Mouse (Mus musculus): ENCODE measurements around the gene Pkp1. TPM values are rescaled to one million over a fixed set of nuclear protein-coding genes. Genes with fewer than 3 reads are reported as not detected.

Pkp1 gene
- 0.08 and 0.22 TPM in 2 replicates for polyA plus RNA-seq (2014; fragmentation: Nextera tagmentation; extraction: Ambion mirVana)

DNA sequence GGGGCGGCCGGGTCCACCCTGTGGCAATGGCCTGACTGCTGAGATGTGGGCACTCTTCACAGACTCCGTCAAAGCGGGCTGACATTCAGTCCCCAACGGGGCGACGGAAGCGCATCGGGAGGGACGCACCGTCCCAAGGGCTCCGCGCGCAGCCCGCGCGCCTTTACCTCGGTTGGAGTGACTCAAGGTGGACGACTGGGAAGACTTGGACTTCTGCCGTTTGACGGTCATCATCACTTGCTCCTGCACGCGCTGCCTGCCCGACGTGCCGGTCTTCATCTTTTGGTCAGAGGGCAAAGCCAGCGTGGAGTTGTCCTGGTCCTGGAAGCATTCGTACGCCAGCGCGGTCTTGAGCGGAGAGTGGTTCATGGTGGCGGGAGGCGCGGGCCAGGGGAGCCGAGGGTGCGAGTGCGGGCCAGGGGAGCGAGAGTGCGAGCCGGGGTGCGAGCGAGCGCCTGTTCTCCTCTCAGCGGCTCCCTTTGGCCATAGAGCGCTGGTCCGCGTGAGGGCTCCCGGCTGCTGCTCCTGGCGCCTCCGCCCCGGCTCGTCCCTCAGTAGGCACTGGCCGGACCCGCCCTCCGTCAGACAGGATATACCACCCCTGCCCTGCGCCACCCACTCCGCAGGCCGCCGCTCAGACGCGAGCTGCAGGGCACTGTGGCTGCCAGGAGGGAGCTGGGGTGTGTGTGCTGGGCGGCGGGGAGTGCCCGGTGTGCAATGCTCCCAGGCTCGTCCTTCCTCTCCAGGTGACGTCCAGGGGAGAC lies at the start of gene Pkp1:
Gene Pkp1, minus strand, starts transcription at position 564 of the 764 bp plus-strand sequence.
- under 1% methylated on average over 66 of the region's 67 CpGs for WGBS
- Histone ChIP-seq H3K9ac (ENCODE audit: low read depth, low read length) (no peak within 1 kb of the TSS), H3K4me3 (ENCODE audit: low read depth, low read length) (peak within 1 kb of the TSS; percentile 17), H3K9me3 (ENCODE audit: control insufficient read depth, low read length) (no peaks in the 10 kb centered on the region), H3K27me3 (ENCODE audit: control insufficient read depth, insufficient read depth, low read length) (peaks cover 50% of the 10 kb centered on the region), H3K4me2 (replicated peaks; ENCODE audit: low read depth, low read length) (peak within 1 kb of the TSS; percentile 31), H3K27ac (ENCODE audit: low read depth, low read length) (no peak within 1 kb of the TSS), H3K36me3 (ENCODE audit: control insufficient read depth, insufficient read depth, low read length) (no peaks in the 10 kb centered on the region), H3K4me1 (replicated peaks; ENCODE audit: control insufficient read depth, insufficient read depth, low read length) (no peaks in the 10 kb centered on the region)
- DNase-seq (ENCODE audit: low spot score) (peak; percentile 41), ATAC-seq (ENCODE audit: low FRiP score) (no peak)

DNA sequence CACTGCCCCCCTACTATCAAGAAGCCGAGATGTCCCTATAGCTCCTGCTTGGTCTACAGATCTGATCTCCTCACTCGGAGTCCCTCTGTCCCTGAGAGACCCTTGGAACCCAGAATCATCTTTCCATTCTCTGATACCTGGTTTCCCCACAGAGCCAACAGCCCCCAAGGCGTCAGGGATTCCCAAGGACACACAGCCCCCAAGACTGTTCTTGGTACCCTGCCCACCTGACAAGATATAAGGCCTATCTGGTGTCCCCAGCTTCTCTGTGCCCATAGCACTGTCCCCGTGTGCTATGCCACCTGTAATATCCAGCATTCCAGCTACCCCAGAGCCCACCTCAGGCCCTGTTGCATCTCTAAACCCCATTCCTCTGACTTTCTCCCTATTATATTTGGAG lies 48.7 kb upstream of the Pkp1 start:
- no peak overlapping the region for H3K4me2 ChIP-seq (replicated peaks; ENCODE audit: low read depth, low read length)
- WGBS: 81% methylated on average over 4 of the region's 4 CpGs
- ATAC-seq (ENCODE audit: low FRiP score): no peak

DNA sequence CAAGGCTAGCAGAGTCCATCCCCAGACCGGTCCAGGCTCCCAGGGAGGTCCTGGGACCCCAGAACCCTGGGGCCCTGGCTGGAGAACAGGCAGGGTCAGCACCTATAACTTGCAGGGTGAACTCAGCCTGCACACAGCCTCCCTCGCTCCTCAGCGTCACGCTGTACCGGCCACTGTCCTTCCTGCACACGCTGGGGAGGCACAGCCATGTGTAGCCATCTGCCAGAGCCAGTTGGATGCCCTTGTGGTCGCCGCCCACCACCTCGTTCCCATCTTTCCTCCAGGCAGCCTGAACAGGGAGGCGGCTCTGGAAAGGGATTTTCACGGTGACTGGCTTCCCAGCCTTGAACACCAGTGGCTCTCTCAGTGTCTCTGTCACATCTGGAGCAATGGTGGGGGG lies 45.6 kb upstream of the Pkp1 start:
- H3K27ac ChIP-seq (ENCODE audit: low read depth, low read length): no peak overlapping the region
- ATAC-seq (ENCODE audit: low FRiP score) (no peak), DNase-seq (ENCODE audit: low spot score) (no peak)
- no peak overlapping the region for H3K4me2 ChIP-seq (replicated peaks; ENCODE audit: low read depth, low read length)
- no peaks in the 10 kb centered on the region for H3K27me3 ChIP-seq (ENCODE audit: control insufficient read depth, insufficient read depth, low read length)
- WGBS: 76% methylated on average over 11 of the region's 11 CpGs
- no peaks in the 10 kb centered on the region for H3K36me3 ChIP-seq (ENCODE audit: control insufficient read depth, insufficient read depth, low read length)
- H3K9me3 ChIP-seq (ENCODE audit: control insufficient read depth, low read length): no peaks in the 10 kb centered on the region
- H3K4me3 ChIP-seq (ENCODE audit: low read depth, low read length): no peak overlapping the region
- H3K9ac ChIP-seq (ENCODE audit: low read depth, low read length): no peak overlapping the region
- H3K4me1 ChIP-seq (replicated peaks; ENCODE audit: control insufficient read depth, insufficient read depth, low read length): no peaks in the 10 kb centered on the region

More for the DNA sequence above, 48.7 kb upstream of the Pkp1 start:
- DNase-seq (ENCODE audit: low spot score): no peak
- Histone ChIP-seq H3K27ac (ENCODE audit: low read depth, low read length) (no peak overlapping the region), H3K9ac (ENCODE audit: low read depth, low read length) (no peak overlapping the region), H3K9me3 (ENCODE audit: control insufficient read depth, low read length) (no peaks in the 10 kb centered on the region), H3K4me3 (ENCODE audit: low read depth, low read length) (no peak overlapping the region), H3K27me3 (ENCODE audit: control insufficient read depth, insufficient read depth, low read length) (no peaks in the 10 kb centered on the region), H3K4me1 (replicated peaks; ENCODE audit: control insufficient read depth, insufficient read depth, low read length) (no peaks in the 10 kb centered on the region), H3K36me3 (ENCODE audit: control insufficient read depth, insufficient read depth, low read length) (no peaks in the 10 kb centered on the region)

DNA sequence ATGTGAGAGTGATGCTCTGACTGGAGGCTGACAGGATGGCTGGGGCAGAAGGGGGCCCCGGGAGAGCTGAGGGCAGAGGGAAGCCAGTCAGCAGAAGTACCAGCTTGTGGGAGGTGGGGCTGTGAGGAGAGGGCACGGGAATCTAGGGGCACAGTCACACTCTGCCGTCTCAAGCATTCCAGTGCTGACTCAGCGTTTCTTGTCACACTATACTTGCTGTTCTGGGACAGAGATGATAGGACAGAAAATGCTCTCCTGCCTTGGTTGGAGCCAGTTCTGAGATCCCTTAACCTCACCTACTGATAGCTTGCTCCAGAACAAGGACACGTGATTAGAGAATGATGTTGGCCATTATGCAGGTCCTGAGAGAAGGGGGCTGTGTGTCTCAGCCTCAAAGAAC lies 44.2 kb upstream of the Pkp1 start:
- Histone ChIP-seq H3K27ac (ENCODE audit: low read depth, low read length) (no peak overlapping the region), H3K27me3 (ENCODE audit: control insufficient read depth, insufficient read depth, low read length) (no peaks in the 10 kb centered on the region), H3K4me3 (ENCODE audit: low read depth, low read length) (no peak overlapping the region), H3K9me3 (ENCODE audit: control insufficient read depth, low read length) (no peaks in the 10 kb centered on the region), H3K4me1 (replicated peaks; ENCODE audit: control insufficient read depth, insufficient read depth, low read length) (no peaks in the 10 kb centered on the region), H3K9ac (ENCODE audit: low read depth, low read length) (no peak overlapping the region), H3K4me2 (replicated peaks; ENCODE audit: low read depth, low read length) (no peak overlapping the region), H3K36me3 (ENCODE audit: control insufficient read depth, insufficient read depth, low read length) (no peaks in the 10 kb centered on the region)
- DNase-seq (ENCODE audit: low spot score) (no peak), ATAC-seq (ENCODE audit: low FRiP score) (no peak)
- 80% methylated on average over 5 of the region's 5 CpGs for WGBS

GRCm38 (mm10) chr1:135958483-135958882 lies 39.5 kb upstream of the Pkp1 start:
- ATAC-seq (ENCODE audit: low FRiP score) (no peak), DNase-seq (ENCODE audit: low spot score) (peak; percentile 68)
- no peaks in the 10 kb centered on the region for H3K9me3 ChIP-seq (ENCODE audit: control insufficient read depth, low read length)
- no peak overlapping the region for H3K9ac ChIP-seq (ENCODE audit: low read depth, low read length)
- no peak overlapping the region for H3K4me3 ChIP-seq (ENCODE audit: low read depth, low read length)
- no peaks in the 10 kb centered on the region for H3K36me3 ChIP-seq (ENCODE audit: control insufficient read depth, insufficient read depth, low read length)
- no peak overlapping the region for H3K27ac ChIP-seq (ENCODE audit: low read depth, low read length)
- no peaks in the 10 kb centered on the region for H3K27me3 ChIP-seq (ENCODE audit: control insufficient read depth, insufficient read depth, low read length)
- no peak overlapping the region for H3K4me2 ChIP-seq (replicated peaks; ENCODE audit: low read depth, low read length)
- 55% methylated on average over 4 of the region's 4 CpGs for whole genome bisulfite sequencing
- H3K4me1 ChIP-seq (replicated peaks; ENCODE audit: control insufficient read depth, insufficient read depth, low read length): no peaks in the 10 kb centered on the region

DNA sequence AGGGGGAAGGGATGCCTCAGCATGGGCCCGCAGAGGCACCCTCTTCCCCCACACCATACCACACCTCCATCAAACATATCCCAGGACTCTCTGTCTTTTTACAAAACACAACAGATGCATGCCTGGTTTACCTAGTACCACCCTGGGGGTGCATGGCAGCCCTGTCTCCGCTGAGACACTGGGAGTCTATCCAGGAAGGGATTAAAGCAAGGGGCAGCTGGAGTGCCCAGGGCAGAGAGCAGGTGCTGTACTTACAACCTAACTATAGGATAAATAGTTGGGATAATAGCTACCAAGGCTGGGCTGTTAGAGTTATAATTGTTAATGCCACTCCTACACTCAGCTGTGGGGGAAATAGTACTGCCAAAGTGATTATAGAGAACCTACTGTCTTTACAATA lies 29.9 kb upstream of the Pkp1 start:
- H3K4me2 ChIP-seq (replicated peaks; ENCODE audit: low read depth, low read length): no peak overlapping the region
- no peak overlapping the region for H3K9ac ChIP-seq (ENCODE audit: low read depth, low read length)
- H3K36me3 ChIP-seq (ENCODE audit: control insufficient read depth, insufficient read depth, low read length): no peaks in the 10 kb centered on the region
- DNase-seq (ENCODE audit: low spot score) (no peak), ATAC-seq (ENCODE audit: low FRiP score) (no peak)
- no peak overlapping the region for H3K4me3 ChIP-seq (ENCODE audit: low read depth, low read length)
- H3K4me1 ChIP-seq (replicated peaks; ENCODE audit: control insufficient read depth, insufficient read depth, low read length): no peaks in the 10 kb centered on the region
- 68% methylated on average over 2 of the region's 2 CpGs for WGBS
- no peak overlapping the region for H3K27ac ChIP-seq (ENCODE audit: low read depth, low read length)
- no peaks in the 10 kb centered on the region for H3K27me3 ChIP-seq (ENCODE audit: control insufficient read depth, insufficient read depth, low read length)
- H3K9me3 ChIP-seq (ENCODE audit: control insufficient read depth, low read length): no peaks in the 10 kb centered on the region

DNA sequence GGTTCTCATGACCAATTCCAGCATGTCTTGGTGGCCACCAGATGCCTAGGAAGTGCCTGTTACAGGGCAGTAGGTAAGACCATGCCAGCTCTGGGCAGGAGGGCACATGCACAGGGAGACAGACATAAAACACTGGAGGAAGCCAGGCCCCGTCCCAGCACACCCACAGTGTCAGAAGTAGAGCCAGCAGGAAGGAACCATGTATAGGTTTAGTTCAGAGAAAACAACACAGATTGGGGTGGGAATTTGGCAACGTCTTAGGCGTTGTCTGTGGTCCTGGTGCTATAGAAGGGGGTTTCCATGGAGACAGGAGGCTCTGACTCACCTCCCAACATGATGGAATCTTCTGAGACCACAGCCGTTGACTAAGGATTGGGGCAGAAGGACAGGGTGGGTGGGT lies 27.2 kb upstream of the Pkp1 start:
- no peaks in the 10 kb centered on the region for H3K9me3 ChIP-seq (ENCODE audit: control insufficient read depth, low read length)
- no peak overlapping the region for H3K4me3 ChIP-seq (ENCODE audit: low read depth, low read length)
- H3K4me2 ChIP-seq (replicated peaks; ENCODE audit: low read depth, low read length): no peak overlapping the region
- H3K9ac ChIP-seq (ENCODE audit: low read depth, low read length): no peak overlapping the region
- H3K36me3 ChIP-seq (ENCODE audit: control insufficient read depth, insufficient read depth, low read length): no peaks in the 10 kb centered on the region
- DNase-seq (ENCODE audit: low spot score) (no peak), ATAC-seq (ENCODE audit: low FRiP score) (no peak)
- no peaks in the 10 kb centered on the region for H3K4me1 ChIP-seq (replicated peaks; ENCODE audit: control insufficient read depth, insufficient read depth, low read length)
- WGBS: 72% methylated on average over 4 of the region's 4 CpGs
- no peak overlapping the region for H3K27ac ChIP-seq (ENCODE audit: low read depth, low read length)
- H3K27me3 ChIP-seq (ENCODE audit: control insufficient read depth, insufficient read depth, low read length): no peaks in the 10 kb centered on the region

- no peak overlapping the region for H3K9ac ChIP-seq (ENCODE audit: low read depth, low read length)
- WGBS: 13% methylated on average over 7 of the region's 7 CpGs
- H3K9me3 ChIP-seq (ENCODE audit: control insufficient read depth, low read length): no peaks in the 10 kb centered on the region
- no peaks in the 10 kb centered on the region for H3K4me1 ChIP-seq (replicated peaks; ENCODE audit: control insufficient read depth, insufficient read depth, low read length)
- no peak overlapping the region for H3K27ac ChIP-seq (ENCODE audit: low read depth, low read length)
- no peak overlapping the region for H3K4me3 ChIP-seq (ENCODE audit: low read depth, low read length)
- no peak overlapping the region for H3K4me2 ChIP-seq (replicated peaks; ENCODE audit: low read depth, low read length)
- ATAC-seq (ENCODE audit: low FRiP score) (0 out of 2 replicates have a peak, but pooled peaks have one; percentile 27), DNase-seq (ENCODE audit: low spot score) (peak; percentile 71)
- H3K36me3 ChIP-seq (ENCODE audit: control insufficient read depth, insufficient read depth, low read length): no peaks in the 10 kb centered on the region
- H3K27me3 ChIP-seq (ENCODE audit: control insufficient read depth, insufficient read depth, low read length): no peaks in the 10 kb centered on the region
These were observed 26.7 kb upstream of the Pkp1 start for GRCm38 (mm10) chr1:135945711-135946110.
